Mouse (Mus musculus) bone marrow, adult 2 months (tissue): Measurements from ENCODE around the gene Myo18a.

ENCODE experiments used
- CTCF ChIP-seq: fragments of 200-500 bp; IDR thresholded peaks from 2 replicates; pipeline ENCODE4 v1.5.1; 2011; ENCODE audit warnings: low read length, control low read depth; ENCODE audit not compliant: control insufficient read depth, insufficient read depth
- POLR2A ChIP-seq: fragments of 200-500 bp; IDR thresholded peaks from 2 replicates; pipeline ENCODE4 v1.6.1; 2011; ENCODE audit warnings: low read depth, mild to moderate bottlenecking, control low read depth, low read length, borderline replicate concordance; ENCODE audit not compliant: control insufficient read depth

- TF ChIP-seq POLR2A (no peak), CTCF (no peak)
These were observed 80.8 kb downstream of the Myo18a start for GRCm38 (mm10) chr11:77843906-77844200.
